Mouse (Mus musculus): ENCODE results near the gene Dpf3. TPM values are rescaled to one million over a fixed set of nuclear protein-coding genes. Genes with fewer than 3 reads are reported as not detected.

Gene Dpf3
- 0.42 TPM for polyA plus RNA-seq (2017; shearing (Covaris generic))

DNA sequence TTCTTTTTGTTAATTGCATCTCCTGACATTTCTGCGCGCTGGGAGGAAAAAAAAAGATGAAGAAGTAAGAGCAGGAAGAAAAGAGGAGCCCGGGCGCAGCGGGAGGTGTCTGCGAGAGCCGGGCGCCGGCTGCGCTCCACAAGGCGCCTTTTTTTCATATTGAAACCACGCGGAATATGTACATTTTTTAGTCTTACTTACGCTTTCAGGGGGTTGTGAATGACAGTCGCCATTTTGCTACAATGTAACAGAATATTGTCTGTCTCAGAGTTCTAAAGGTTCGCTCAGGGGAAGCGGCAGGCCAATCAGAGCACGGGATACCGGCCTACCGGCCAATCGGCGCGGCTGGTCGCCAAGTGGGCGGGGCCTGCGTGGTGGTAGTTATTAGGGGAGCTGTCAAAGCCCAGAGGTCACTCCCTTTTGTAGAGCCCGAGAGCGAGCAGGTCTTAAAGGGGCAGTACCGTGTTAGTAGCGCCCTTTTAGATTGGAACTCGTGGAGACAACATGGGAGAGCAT is at the start of gene Dpf3:
Dpf3 (minus strand) TSS at position 241 of the 516 bp plus-strand sequence.

DNA sequence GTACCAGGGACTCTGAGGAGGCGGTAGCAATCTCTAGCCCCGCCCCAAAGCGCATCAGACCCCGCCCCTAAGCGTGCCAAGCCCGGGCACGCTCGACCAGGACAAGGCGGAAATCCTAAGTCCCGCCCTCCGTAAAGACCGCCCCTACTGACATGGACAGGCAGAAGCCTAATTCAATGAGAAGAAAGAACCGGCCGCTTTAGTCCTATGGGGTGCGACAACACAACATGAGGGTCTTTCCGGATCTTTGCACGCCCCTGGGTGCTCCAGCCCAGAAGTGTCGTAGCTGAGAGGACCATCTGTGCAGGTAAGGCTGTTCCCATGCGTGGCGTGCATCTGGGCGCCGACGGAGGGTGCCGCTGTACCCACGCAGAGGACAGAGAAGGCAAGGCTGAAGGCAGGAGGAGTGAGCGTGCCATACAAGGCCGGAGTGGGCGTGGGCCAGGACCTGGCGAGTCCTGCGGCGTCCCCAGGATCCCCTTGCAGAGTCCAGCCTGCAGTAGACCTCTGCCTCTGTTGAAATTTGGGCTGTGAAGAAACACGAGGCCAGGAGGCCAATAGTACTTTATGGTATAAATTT is 32.9 kb upstream of the Dpf3 start, which contains the start of gene Dcaf4:
Dcaf4 (plus strand) TSS at position 156 of the 580 bp plus-strand sequence.

Other genes starting within 250 kb of the Dpf3 start
- 30.3 TPM for gene Dcaf4, start 32.8 kb upstream of the Dpf3 start, polyA plus RNA-seq (2017; shearing (Covaris generic))
- 11.5 TPM for gene Zfyve1, start 109.5 kb upstream of the Dpf3 start, polyA plus RNA-seq (2017; shearing (Covaris generic))
- 447 TPM for gene Rbm25, start 143.5 kb upstream of the Dpf3 start, polyA plus RNA-seq (2017; shearing (Covaris generic))
- gene Psen1, start 200.4 kb upstream of the Dpf3 start, polyA plus RNA-seq (2017; shearing (Covaris generic)): 132 TPM